Comparison of ENCODE assay signal across 11 mouse cellular contexts in the genomic region with DNA sequence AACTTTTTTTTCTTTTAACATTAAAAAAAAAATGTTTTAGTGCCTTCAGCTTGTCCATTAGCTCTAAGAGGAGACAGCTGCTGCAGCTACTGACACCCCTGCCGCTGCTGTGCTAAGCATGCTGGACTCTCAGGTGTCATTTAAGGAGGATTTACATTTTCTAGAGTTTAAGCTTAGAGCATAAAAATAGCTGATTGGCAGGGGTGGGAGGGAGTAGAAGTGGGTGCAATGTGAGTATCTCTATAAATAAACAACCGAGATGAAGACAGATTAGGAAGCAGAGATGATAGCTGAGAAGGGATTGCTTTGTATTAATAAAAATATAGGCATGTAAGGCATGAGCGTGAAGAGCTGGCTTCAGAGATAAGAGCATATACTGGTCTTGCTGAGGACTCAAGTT.
"Had no signal": no experiment of that assay in that cellular context is flagged by ENCODE, and none has a peak within 500 bp of the region (broad histone marks: within the 10 kb centered on the region; RNA-seq: fewer than 3 reads in every experiment).

No protein-coding gene starts in this region.

- H3K9ac ChIP-seq: limb, embryonic 13.5 days; lung, embryonic 15.5 days; midbrain, embryonic 12.5 days; neural tube, embryonic 13.5 days had no signal

- H3K4me3 ChIP-seq: limb, embryonic 13.5 days; lung, embryonic 15.5 days; midbrain, embryonic 12.5 days; neural tube, embryonic 13.5 days had no signal

- H3K27me3 ChIP-seq: limb, embryonic 13.5 days; lung, embryonic 15.5 days; midbrain, embryonic 12.5 days; neural tube, embryonic 13.5 days had no signal

- H3K9me3 ChIP-seq: limb, embryonic 13.5 days; lung, embryonic 15.5 days; midbrain, embryonic 12.5 days; neural tube, embryonic 13.5 days had no signal

- DNase-seq: kidney, adult 18-20 months; kidney, postnatal 10 days; kidney, postnatal 4 days; lung, postnatal 14 days; thymus, postnatal 4 days had no signal

- H3K4me1 ChIP-seq: limb, embryonic 13.5 days; lung, embryonic 15.5 days had no signal

- H3K36me3 ChIP-seq: limb, embryonic 13.5 days; lung, embryonic 15.5 days; midbrain, embryonic 12.5 days; neural tube, embryonic 13.5 days had no signal

- H3K4me2 ChIP-seq: limb, embryonic 13.5 days; liver, embryonic 11.5 days; lung, embryonic 15.5 days; midbrain, embryonic 12.5 days; neural tube, embryonic 13.5 days had no signal

- H3K27ac ChIP-seq: limb, embryonic 13.5 days; lung, embryonic 15.5 days; midbrain, embryonic 12.5 days; neural tube, embryonic 13.5 days had no signal

- ATAC-seq: midbrain, embryonic 16.5 days had no signal
